Mouse (Mus musculus): ENCODE data around the gene Fndc3c1.
"Not testable (repeated sequence)": the region's sequence is repeated elsewhere in the genome, so short reads cannot be mapped to it uniquely, and the experiment has no call there.

The Fndc3c1 gene

DNA sequence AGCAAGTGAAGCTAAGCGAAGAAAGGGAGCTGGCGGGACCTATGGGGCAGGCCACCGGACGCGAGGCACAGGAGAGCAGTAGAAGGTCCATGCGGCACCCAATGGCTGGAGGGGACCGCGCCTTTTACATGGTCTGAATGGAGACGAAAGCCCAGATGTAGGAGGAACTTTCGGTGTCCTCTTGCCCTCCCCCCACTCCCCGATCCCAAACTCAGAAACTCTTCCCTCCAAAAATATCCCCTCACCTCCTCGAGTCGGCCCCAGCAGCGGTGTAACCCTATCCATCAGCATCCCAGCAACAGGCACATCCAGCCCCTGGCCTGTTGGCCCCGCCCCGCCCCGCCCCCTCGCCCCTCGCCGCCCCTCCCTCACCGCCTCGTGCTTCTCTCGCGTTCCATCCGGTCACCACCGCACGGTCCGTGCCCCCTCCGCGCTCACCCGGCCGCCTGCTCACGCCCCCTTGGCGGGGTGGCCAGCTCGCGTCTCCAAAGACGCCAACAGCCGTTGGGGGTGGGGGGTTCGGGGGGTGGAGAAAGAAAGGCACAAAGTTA, at the start of gene Fndc3c1:
Fndc3c1 (minus strand) TSS at position 301 of the 551 bp plus-strand sequence.
- CTCF ChIA-PET = no interaction called here

DNA sequence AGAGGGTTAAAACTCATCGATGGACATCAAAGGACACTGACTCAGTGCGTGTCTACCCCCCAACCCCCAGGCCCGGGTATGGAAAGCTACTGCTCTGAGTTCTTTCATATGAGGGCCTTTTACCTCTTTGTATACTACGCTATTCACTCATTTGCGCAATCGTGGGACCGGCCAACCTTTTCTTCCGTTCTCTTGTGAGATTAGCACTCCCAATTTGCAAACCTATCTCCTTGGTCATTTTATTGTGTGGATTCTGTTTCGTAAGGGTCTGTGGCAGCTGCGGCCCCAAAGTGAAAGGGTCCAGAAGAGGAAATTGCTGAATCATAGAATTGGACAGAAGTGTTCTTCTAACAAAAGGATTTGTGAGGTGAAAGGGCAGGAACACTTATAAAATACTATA, 1.2 kb upstream of the Fndc3c1 start:
- CTCF ChIA-PET = no interaction called here

DNA sequence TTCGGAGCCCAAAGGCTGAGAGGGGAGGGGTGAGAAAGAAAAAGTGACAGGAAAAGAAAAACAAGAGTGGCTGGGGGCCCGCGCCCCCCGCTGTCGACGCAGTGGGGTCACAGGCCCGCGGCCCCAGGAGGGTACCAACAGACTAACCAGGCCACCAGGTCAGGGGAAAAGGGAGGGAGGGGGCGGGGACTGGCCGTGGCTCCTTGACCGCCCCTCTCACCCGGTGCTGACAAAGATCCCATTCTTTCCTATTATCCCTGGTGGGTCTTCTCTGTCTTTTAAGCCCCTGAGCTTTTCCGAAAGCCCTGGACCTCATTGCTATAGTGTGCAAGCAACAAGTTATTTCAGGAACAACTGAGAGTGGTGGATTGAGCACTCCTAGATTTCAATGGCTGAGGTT, 470 bp upstream of the Fndc3c1 start:
- CTCF ChIA-PET = no interaction called here

DNA sequence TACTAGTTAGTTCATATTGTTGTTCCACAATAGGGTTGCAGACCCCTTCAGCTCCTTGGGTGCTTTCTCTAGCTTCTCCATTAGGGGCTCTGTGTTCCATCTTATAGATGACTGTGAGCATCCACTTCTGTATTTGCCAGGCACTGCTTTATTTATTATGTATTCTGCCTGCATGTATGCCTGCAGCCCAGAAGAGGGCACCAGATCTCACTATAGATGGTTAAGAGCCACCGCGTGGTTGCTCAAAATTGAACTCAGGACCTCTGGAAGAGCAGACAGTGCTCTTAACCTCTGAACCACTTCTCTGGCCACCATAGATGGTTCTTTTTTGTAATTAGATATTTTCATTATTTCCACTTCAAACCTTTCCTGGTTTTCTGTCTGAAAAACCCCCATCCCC, 5.3 kb downstream of the Fndc3c1 start:
- CTCF ChIA-PET = not testable (repeated sequence)

DNA sequence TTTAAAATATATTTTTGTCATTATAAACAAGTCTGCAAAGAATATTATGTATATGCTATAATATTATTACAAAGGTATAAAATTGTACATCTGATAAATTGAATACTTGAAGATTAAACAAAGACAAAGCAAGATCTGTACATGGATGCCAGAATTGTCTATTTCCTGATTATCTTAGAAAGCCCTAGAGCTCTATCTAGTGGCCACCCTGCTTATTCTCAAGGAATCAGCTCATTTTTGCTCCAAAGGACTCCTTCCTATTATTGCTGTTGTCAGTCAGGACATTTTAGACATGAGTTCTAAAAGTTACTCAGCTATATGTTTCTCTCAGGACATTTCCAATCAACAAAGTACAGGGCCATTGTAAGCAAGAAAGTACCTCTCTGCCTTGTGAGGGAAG, 99.9 kb downstream of the Fndc3c1 start:
- CTCF ChIA-PET = no interaction called here

DNA sequence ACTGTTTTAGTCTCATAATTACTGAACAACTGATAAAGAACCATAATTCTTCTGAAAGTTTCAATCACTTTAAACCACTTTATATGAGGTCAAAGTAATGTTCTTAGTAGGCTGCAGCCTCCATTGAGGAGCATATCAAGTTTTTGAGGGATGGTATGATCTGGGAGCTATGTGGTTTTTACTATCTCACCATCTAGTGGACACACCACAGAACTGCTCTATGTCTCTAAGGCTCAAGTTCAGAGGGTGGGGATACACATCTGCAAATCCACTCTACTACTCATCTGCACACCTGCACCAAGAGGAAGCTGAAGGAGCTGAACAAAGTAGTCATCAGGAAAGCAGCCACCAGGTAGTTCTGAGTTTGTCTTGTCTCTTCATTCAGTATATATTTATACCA, 104.6 kb downstream of the Fndc3c1 start:
- CTCF ChIA-PET = no interaction called here
